ENCODE assay signal across 32 mouse cellular contexts in the genomic region with DNA sequence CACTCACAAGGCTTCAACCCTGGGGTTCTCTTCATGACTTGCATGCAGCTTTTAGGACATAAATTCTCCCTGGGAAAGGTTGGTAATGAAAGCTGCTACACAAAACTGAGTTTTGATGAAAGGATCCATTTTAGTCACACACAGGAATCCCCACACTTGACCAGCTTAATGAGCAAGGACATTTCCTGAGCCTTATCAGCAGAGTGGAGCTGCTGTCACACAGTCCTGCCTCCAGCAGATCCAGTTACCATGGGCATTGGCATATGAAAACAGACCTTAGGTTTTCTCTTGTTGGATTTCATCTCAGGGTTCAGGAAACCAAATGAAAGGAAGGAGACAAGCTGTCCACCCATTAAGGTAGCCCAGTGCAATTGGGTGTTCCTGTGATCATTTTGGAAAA.
"Had no signal": no experiment of that assay in that cellular context is flagged by ENCODE, and none has a peak within 500 bp of the region (broad histone marks: within the 10 kb centered on the region; RNA-seq: fewer than 3 reads in every experiment).

No protein-coding gene starts in this region.

- H3K4me2 ChIP-seq: heart, embryonic 11.5 days; heart, embryonic 12.5 days; heart, embryonic 13.5 days; heart, embryonic 15.5 days; hindbrain, embryonic 12.5 days; hindbrain, embryonic 13.5 days; hindbrain, embryonic 14.5 days; hindbrain, embryonic 15.5 days; intestine, embryonic 15.5 days had no signal

- H3K27ac ChIP-seq: heart, adult 2 months; heart, embryonic 10.5 days; heart, embryonic 13.5 days; heart, embryonic 15.5 days; hindbrain, embryonic 10.5 days; hindbrain, embryonic 12.5 days; hindbrain, embryonic 13.5 days; hindbrain, embryonic 14.5 days; hindbrain, embryonic 15.5 days; hindbrain, postnatal 0 days; intestine, embryonic 15.5 days; layer of hippocampus, adult 2 months; left cerebral cortex, adult 2 months had no signal

- H3K4me1 ChIP-seq: hindbrain, embryonic 10.5 days; hindbrain, embryonic 12.5 days; hindbrain, embryonic 15.5 days; intestine, embryonic 15.5 days had no signal

- H3K9me3 ChIP-seq: heart, embryonic 10.5 days; heart, embryonic 12.5 days; heart, embryonic 13.5 days; heart, embryonic 15.5 days; hindbrain, embryonic 10.5 days; hindbrain, embryonic 12.5 days; hindbrain, embryonic 13.5 days; hindbrain, embryonic 15.5 days; intestine, embryonic 15.5 days had no signal

- H3K9ac ChIP-seq: heart, embryonic 12.5 days; heart, embryonic 13.5 days; heart, embryonic 15.5 days; hindbrain, embryonic 12.5 days; hindbrain, embryonic 13.5 days; hindbrain, embryonic 14.5 days; hindbrain, embryonic 15.5 days; intestine, embryonic 15.5 days had no signal

- H3K27me3 ChIP-seq: heart, embryonic 12.5 days; heart, embryonic 13.5 days; heart, embryonic 15.5 days; hindbrain, embryonic 12.5 days; hindbrain, embryonic 13.5 days; hindbrain, embryonic 15.5 days; intestine, embryonic 15.5 days had no signal

- H3K4me3 ChIP-seq: heart, adult 2 months; heart, embryonic 10.5 days; heart, embryonic 12.5 days; heart, embryonic 13.5 days; heart, embryonic 15.5 days; hindbrain, embryonic 10.5 days; hindbrain, embryonic 12.5 days; hindbrain, embryonic 13.5 days; hindbrain, embryonic 15.5 days; intestine, embryonic 15.5 days; layer of hippocampus, adult 2 months; left cerebral cortex, adult 2 months had no signal

- H3K36me3 ChIP-seq: heart, embryonic 10.5 days; heart, embryonic 12.5 days; heart, embryonic 13.5 days; heart, embryonic 15.5 days; hindbrain, embryonic 10.5 days; hindbrain, embryonic 12.5 days; hindbrain, embryonic 13.5 days; hindbrain, embryonic 15.5 days; intestine, embryonic 15.5 days had no signal

- DNase-seq: heart, adult 2 months; heart, postnatal 10 days; heart, postnatal 14 days; heart, postnatal 36 days; heart, postnatal 4 days; kidney, adult 11 months; kidney, adult 2 months; kidney, adult 8-10 months; kidney, adult 9 months; kidney, postnatal 10 days; kidney, postnatal 25 days; kidney, postnatal 4 days; layer of hippocampus, adult 9-11 months; layer of hippocampus, postnatal 36 days had no signal

- ATAC-seq: hindbrain, embryonic 16.5 days; hindbrain, postnatal 0 days; inflammation-experienced regulatory T-cells, adult 6 months; intestine, embryonic 15.5 days; intestine, embryonic 16.5 days; intestine, postnatal 0 days had no signal
